Mouse (Mus musculus): ENCODE data around the gene Mctp1.
"Not testable (repeated sequence)": the region's sequence is repeated elsewhere in the genome, so short reads cannot be mapped to it uniquely, and the experiment has no call there.

Gene Mctp1

DNA sequence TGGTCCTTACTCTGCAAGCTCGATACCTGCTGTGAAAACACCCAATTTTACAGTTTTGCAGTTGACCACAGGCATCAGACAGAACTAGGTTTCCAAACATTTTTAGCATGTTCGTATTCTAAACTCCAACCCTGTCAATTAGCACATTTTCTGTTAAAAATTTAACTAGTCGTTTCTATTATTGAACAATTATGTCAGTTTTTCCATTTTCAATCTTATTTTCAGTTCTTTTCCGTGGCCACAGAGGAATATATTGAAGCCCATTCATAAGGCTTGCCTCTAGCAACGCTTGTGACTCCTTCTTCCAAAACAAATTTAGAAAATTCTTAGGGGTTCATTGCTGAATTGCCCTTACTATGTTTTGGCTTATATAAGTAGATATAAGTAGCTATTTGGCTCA lies 456.4 kb downstream of the Mctp1 start:
- no peak for DNase-seq

DNA sequence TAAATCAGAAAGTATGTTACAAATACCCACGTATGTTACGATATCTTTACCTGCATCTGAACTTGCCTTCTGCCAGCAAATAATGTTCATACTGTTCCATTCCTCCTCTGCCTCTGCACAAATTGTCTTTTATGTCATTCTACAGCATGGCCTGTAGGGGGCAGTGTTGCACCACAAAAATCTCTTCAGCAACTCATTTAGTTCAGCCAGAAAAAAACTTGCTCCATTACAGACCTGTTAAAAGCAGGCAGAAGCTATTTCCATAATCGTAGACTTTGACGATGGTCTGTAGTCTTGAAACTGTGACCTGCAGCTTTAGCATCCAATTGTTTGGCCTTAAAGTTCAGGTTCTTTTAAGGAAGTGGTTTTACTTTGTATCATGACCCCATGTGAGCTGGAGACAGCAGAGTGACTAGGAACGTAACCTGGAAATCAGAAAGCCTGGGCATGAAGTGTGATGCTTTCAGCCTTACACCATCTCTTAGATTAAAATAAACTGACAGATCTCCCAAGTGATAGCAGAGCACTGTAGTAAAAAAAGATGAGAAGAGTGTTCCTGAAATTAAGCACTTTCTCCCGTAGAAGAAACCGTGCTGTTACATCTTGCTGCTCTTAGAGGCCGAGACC lies 460.4 kb downstream of the Mctp1 start:
- peak; percentile 11 for DNase-seq

DNA sequence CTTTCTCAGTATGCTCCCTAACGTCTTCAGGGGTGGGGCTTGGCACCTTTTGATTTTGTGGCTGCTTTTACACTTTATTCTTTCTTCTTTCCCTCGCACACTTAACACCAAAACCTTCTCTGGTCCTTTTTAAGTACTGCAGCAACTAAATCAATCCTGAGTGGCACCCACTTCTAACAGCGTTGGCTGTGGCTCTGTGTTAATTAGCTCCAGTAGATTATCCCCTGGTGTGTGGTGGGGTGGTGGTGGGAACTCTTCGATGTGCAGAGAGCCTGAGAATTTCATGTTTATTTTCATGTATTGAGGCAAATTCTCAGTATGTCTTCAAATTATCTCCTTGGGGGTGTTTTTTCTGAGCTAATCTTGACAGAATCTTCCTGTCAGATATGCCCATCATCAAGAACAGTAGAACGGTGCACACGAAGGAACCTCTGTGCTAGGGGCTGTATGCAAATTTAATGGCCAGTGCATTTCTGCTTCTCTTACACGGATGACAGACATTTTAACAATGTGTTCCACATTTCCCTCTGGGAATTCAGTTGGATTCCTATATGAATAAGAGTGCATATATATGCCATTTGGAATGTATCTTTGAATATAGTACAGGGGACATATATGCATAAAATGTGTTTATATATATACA lies 466.2 kb downstream of the Mctp1 start:
- DNase-seq = no peak

DNA sequence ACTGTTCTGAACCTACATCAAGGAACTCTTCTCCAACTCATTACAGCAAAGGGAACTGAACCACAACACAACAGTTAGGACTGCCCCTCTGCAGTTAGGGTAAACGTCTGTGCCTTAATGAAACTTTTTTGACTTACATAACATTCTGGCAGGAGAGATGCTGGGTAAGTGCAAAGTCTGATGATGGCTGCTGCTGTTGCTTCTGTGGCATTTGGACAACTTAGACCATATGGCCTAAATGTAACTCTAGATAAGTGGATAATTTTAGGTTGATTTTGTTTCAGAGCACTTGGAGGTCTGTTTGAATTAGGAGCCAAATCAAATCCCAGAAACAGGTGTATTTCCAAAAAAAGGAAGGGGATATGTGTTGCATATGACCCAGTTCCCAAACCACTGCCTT lies 470.0 kb downstream of the Mctp1 start:
- DNase-seq = no peak

DNA sequence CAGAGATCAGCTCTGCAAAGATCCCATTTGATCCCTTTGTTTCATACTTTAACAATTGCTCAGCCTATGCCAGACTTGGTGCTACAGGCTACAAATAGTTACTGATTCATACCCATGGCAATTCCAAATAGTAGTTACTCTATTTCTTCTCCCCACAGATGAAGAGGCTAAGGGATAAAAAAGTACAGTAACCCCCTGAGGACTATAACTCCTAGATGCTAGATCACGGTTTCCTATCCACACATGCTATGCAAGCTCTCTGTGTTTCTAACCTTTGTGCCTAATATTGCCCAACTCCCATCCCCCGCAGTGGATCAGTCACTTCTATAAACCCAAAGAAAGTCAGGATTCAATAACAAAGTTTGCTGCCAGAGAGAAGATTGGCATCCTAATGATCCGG lies 470.7 kb downstream of the Mctp1 start:
- DNase-seq = no peak

DNA sequence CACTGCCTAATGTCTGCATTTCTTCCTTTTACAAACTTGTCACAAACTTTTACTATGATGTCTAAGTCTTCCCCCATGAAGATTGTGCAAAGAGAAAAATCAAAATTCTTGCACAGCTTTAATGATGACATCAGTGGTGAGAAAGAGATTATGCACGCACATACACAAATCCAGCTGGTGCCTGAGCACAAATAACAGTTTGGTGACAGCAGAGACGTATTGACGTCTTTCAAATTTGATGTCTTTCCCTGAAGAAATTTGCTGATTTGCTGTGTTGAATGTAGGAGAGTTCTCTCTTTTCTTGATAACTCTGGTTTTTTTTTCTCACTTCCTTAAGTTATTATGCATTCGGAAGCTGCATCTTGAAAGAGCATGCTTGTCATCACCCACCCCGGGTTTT lies 472.7 kb downstream of the Mctp1 start:
- DNase-seq = no peak

DNA sequence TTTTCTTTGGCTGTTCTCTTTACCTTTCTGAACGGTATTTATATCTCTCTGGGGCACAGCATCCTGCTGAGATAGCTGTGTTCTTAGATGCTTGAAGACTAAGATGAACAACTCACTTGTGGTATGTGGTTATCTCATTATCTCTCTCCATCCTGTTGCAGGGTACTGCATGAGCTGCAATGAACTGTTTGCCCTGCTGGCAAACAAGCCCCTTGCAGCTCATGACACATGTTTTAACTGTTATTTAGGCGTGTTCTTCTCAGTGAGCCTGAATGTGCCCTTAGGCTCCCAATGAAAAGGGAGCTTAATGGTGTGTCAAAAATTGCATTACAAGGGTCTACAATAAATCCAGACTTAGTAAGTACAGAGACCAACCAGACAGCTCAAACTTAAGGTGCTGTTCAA lies 473.7 kb downstream of the Mctp1 start:
- DNase-seq = no peak

DNA sequence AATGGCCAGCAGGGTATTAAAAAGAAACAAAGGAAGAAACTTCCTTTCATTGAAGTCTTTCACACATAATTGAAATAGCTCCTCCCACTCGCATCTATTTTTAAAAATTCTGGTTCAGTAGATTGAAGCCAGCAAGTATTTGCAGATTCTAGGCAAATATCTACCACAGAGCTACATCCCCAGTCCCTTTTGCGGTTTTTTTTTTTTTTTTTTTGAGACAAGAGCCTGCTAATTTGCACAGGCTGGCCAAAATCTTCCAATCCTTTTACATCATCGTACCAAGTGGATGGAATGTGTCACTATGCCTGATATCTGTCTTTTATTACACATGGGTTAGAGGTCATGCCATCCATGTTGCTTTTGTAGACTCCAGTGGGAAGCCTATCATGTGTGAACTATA lies 486.0 kb downstream of the Mctp1 start:
- no peak for DNase-seq

DNA sequence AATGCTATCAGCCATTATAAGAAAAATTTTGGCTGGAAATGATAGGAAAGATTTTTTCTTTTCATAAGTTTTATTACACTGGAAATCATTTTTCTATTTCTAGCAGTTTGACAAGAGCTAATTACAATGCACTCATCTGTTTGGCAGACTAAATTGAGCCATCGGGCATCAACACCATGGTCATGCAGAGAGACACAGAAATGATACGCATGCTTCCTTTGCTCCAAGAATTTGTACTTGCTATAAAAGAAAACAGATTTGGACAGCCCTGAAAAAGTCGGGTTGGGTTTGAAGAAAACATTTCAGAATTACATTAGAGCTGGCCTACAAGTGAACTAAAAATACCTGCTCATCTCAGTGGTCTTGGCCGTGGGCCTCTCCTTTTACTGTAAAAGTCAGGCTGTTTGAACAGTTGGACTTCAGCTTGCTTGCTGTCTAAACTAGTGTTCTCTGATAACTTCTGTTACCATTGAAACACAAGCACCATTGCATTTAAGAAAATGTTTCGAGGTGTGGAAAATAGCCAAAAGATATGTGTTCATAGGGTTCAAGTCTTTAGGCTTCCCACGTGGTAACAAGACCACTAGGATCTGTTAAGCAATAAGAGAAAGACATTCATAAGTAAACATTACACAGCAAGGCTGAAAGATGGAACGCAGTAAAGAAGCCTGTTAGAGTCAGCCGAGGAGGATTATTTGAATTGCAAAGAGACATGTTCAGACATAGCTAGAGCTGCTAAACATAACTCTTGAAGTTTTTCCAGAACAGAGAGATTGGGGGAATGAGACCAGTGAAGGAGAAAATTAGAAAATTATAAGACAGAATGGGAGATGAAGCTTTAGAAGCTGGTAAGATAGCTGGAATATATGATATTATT lies 493.8 kb downstream of the Mctp1 start:
- DNase-seq = no peak

DNA sequence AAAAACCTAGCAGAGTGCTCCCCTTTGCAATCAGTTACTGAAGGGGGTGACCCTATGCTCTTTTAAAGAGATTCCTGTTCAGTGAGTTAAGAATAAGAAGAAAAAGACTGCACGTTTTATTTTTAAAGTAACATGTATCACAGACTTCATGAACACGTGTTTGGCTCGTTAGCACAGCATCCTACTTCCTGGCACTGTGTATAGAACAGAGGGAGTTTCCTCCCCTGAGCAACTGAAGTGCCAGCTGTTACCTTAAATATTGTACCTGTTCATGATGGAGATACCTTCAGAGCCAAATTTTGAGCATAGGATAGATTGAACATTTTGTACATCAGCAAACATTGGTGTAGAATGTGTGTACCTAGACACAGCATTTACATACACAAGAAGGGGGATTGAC lies 494.7 kb downstream of the Mctp1 start:
- no peak for DNase-seq

DNA sequence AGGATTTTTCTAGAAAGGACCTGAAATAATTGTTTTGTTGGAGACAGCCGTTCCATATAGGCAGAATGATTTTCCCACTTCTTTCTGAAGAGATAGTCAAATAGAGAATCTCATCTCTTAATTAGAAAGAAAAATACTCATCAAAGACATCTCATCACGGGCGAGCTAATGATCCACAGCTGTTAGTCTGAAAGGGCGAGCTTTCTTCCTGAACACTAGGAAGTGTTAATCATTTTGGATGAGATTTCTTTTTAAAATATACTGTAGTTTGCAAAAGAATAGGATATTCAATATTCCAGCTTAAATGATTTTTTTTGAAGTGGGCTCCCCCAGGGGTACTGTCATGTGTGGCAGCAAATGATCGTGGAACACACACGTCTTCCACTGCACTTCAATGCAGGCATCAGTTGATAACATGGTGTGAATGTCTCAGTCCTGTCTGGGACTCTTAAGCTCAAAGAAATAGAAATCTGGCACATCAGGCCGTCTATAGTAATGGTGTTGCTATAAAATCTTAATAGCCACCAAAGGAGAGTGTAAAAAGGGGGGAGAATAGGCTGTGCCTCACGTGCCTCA lies 500.3 kb downstream of the Mctp1 start:
- DNase-seq = no peak

DNA sequence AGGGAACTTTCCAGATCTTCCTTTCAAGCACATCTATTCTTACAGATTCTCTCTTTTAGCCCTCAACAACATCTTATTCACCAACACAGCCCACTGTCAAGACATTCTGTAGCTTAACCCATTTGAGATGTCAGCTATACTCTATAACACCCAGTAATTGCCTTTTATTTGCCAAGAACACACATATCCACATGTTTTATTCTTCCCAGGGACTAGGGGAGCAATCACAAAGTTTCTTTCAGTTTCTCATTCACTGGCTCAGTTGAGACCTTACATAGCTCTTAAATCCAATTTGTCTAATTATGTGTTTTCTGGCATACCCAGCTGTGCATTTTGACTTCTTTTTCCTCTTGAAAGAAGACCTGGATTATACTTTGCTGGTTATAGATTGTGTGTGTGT lies 508.7 kb downstream of the Mctp1 start:
- DNase-seq = no peak

DNA sequence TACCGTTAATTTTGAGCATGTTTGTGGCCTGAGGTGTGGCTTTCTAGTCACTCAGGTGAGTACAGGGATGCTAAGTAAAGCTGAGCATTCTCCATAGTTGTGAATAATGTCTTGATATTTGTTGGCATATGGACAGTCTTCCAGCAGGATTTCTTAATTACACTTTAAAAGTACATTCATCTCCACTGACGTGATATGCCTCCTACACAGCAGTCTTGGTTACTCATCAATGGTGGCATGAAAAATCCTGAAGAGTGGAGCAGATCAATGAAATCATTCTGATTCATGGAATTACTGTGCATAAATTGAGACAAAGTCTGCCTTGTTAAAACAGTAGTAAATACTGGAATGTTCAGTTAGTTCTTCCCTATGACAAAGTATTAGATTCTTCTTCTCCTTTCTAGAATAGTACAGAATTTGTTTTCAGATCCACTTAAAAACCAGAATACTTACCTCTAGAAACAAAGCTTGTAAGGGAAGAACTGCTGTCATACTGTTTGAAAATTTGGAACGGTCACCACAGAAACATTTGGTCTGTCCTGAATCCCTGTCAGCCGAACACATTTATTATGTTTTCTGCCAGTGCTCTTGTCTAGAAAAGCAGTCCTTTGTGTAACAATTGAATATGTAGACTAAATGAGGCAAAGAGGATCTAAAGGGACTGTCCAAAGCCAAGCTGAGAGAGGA lies 511.6 kb downstream of the Mctp1 start:
- DNase-seq = no peak

DNA sequence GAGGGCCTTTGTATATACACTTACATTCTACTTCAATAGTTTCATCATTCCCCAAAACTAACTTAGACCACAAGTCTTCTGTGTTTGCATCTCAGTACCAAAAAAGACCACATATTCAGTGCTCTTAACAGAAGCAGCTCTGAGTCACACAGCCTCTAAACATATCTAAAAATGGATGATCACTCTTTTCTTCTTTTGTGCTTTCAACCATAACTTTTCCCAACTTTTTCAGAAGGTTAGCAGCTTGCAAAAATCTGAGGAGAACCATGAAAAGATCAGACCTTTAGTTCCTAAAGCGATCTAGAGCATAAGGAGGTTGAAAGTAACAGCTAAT lies 512.1 kb downstream of the Mctp1 start:
- DNase-seq = no peak

DNA sequence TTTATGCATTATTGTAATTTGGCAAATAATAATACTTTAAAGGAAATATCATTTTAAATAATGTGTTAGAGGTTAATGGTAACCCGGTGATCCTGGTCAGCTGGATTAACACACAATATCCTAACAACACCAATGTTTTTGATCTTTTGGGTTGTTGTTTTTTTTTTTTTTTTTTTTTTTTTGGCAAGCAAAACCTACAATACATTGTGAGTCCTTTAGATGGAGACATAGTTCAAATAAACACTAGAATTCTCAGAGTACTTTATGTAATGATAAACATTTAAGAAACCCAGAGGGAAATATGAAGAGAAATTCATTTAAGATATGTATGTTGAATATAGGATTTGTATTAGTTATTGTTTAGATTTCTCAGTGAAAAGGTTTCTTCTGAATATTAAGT lies 534.0 kb downstream of the Mctp1 start:
- DNase-seq = no peak

DNA sequence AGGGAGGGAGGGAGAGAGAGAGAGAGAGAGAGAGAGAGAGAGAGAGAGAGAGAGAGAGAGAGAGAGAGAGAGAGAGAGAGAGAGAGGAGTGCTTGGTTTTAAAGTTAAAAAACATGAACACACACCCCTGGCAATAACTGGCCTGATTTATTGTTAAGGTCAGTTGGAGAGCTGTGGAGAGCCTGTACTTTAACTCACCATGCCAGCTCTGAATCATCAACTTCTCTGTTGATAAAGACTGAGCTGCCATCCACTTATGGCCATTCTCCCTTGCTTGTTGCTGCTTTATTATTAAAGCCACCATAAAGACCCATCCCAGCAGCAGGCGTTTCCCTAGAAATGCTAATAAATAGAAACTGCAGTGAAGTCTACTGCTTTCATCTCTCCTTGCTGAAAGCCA lies 542.5 kb downstream of the Mctp1 start:
- DNase-seq = no peak

DNA sequence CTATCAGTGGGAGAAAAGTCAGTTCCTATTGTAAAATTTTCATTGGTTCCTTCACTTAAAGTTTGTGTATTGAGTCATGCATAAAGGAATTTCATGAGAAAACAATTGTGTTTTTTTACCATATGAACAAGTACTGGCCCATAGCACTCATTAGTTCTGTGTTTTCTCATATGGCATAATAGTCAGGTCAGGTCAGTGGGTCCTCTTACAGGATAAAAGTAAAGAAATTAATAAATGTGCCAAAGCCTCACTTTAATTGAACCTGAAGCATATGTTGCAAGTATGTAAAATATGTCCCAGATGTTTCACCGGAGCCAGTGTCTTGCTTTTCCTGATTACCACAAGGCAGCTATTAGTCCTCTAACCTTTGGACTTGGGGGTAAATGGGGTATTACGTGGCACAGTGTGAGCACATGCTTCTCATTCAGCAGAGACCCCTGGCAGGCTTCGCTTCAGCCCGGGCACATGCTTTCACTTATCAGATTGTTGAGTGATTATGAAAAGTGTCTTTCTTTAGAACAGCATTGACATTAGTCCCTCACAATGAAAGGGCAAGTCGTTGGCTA lies 543.6 kb downstream of the Mctp1 start:
- no peak for DNase-seq

DNA sequence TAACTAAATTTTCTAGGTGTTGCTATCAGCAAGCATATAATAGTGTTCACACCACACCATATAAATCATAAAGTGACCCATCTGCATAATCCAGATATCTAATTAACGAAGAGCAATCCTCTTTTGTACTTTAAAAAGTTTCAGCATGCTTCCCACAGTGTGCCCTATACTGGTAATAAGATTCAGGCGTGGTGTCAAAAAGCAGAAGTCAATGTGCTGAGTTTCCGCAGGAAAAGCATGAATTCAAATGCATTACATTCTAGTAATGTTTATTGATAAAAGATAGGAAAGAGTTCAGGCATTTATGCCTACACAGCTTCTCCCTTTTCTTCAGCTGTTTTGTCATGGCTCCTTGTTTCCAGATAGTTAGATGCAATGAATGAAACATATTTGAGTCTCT lies 544.8 kb downstream of the Mctp1 start:
- DNase-seq = no peak

DNA sequence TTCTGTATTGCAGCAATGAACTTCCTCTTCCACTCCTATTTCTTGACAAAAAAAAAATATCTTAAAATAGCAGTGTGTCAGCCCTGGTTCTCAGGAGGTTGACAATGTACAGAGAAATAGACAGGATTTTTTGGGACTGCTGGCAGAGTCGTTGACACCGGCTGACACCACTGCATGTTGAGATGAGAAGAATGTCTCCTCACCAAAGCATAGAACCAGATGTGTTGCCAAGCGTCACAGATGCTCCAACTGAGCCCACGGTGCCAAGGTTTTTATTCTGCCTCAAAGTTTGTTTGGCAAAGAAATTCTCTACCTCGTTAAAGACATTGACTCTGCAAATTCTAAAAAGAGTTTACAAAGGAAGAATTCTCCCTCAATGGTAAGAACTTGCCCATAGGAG lies 548.6 kb downstream of the Mctp1 start:
- DNase-seq = no peak

DNA sequence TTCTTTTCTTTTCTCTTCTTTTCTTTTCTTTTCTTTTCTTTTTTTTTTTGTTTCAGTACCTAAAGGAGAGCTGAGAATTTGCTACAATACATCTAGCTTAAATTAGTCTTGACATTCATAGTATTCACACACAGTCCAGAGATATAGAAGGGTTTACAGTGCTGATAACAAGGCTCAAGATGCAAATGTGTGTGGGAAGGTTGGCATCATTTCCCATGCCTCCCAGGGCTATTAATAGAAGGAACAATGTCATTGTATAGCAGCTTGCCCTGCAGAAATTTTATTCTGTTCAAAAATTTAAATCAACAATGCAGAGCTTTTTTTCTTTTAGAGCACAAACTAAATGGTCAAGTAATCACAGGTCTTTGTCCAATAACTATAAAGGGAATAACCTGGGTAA lies 564.9 kb downstream of the Mctp1 start:
- DNase-seq = no peak

DNA sequence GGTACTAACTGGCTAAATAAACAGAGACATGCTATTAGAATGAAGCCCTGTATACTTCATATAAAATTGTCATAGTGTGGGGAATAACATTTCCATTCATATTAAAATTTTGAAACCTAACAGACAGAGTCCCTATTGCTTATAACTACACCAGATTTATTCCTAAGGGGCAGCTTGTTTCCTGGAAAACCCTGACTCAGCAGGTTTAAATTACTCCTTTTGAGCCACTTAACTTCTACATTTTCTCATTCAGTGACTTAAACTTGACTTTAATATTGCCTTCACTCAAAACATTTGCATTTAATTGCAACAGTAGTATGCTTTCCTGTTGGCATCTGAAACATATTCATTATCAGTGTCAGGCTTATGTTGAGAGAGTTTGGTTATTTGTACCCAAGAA lies 583.3 kb downstream of the Mctp1 start:
- DNase-seq = no peak

DNA sequence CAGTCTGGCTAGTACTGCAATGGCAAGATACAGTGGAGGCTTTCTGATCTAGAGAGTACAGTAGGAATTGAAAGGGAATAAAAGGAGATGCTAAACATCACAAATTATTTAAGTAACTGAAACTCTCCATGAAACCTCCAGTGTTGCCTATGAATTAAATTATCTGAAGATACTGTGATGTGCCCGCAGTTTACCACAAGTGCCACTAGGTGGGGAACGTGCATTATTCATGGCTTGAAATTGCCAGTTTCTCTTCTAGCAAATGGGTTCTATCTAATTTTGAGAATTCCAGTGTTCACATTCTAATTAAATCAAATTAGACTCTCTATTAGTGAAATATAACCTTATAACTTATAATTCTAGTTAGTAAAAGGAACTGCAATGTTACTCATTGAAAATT lies 585.1 kb downstream of the Mctp1 start:
- peak; percentile 9 for DNase-seq

DNA sequence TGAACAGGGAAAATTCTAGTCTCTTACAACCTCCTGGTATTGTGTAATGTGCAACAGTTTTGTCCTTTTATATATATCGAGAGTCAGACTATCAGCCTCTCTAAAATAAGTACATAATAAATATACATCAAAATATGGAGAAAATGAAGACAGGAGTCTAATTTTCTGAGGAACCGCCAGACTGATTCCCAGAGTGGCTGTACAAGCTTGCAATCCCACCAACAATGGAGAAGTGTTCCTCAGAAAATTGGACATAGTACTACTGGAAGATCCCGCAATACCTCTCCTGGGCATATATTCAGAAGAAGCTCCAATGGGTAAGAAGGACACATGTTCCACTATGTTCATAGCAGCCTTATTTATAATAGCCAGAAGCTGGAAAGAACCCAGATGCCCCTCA lies 586.7 kb downstream of the Mctp1 start:
- DNase-seq = not testable (repeated sequence)
